Mouse (Mus musculus) liver, postnatal 0 days (tissue): ENCODE results near the gene Wnk2. TPM values are rescaled to one million over a fixed set of nuclear protein-coding genes. Genes with fewer than 3 reads are reported as not detected.

Experiments
- ATAC-seq: fragments of 200-750 bp; cut with Nextera tagmentation; 2 replicates; pipeline ENCODE4 v1.8.0; 2017; ENCODE audit warnings: mild to moderate bottlenecking, moderate library complexity
- DNase-seq: peaks from one replicate; pipeline ENCODE4 v3.0.0-alpha.2; 2016
- H3K27ac ChIP-seq: fragments of 300-500 bp; sonication (generic); 2 replicates; pipeline ENCODE4 v1.5.1; 2014; ENCODE audit warnings: antibody characterized with exemption, moderate library complexity, mild to moderate bottlenecking, low read depth
- H3K27me3 ChIP-seq: fragments of 300-500 bp; sonication (generic); 2 replicates; pipeline ENCODE4 v1.6.1; 2014; ENCODE audit warnings: low read length, control low read depth, mixed read lengths; ENCODE audit not compliant: insufficient read depth
- H3K36me3 ChIP-seq: fragments of 300-500 bp; sonication (generic); replicated peaks from 2 replicates; pipeline ENCODE4 v1.6.1; 2014; ENCODE audit warnings: mild to moderate bottlenecking, control low read depth, low read length, moderate library complexity, mixed read lengths; ENCODE audit not compliant: insufficient read depth
- H3K4me1 ChIP-seq: fragments of 300-500 bp; sonication (generic); 2 replicates; pipeline ENCODE4 v1.6.1; 2014; ENCODE audit warnings: antibody characterized with exemption, mild to moderate bottlenecking, control low read depth; ENCODE audit not compliant: insufficient read depth
- H3K4me2 ChIP-seq: fragments of 300-500 bp; sonication (generic); 2 replicates; pipeline ENCODE4 v1.6.1; 2014; ENCODE audit warnings: low read depth, mild to moderate bottlenecking, low read length, moderate library complexity, mixed read lengths
- H3K4me3 ChIP-seq: fragments of 300-500 bp; sonication (generic); 2 replicates; pipeline ENCODE4 v1.5.1; 2014; ENCODE audit warnings: low read depth, low read length
- H3K9ac ChIP-seq: fragments of 300-500 bp; sonication (generic); replicated peaks from 2 replicates; pipeline ENCODE4 v1.6.1; 2014; ENCODE audit warnings: mild to moderate bottlenecking, moderate library complexity
- H3K9me3 ChIP-seq: fragments of 300-500 bp; sonication (generic); 2 replicates; pipeline ENCODE4 v1.6.1; 2016; ENCODE audit warnings: mild to moderate bottlenecking, control low read depth, low read length, mixed read lengths
- CTCF ChIP-seq: sonication (generic); IDR thresholded peaks from 2 replicates; pipeline ENCODE4 v1.5.1; 2016; ENCODE audit warnings: antibody characterized with exemption, low read depth
- EP300 ChIP-seq: IDR thresholded peaks from 2 replicates; pipeline ENCODE4 v1.6.1; 2016; ENCODE audit warnings: antibody characterized with exemption, low read depth, mild to moderate bottlenecking
- WGBS: fragments of 180-500 bp; shearing (Covaris S2); extraction: QIAGEN DNeasy Blood & Tissue Kit; methylation state at CpG from one replicate; pipeline ENCODE4 v1.1.7; 2014; ENCODE audit not compliant: insufficient replicate concordance; 5-methylcytosine and 5-hydroxymethylcytosine counted together
- polyA plus RNA-seq: library from polyadenylated mRNA; unstranded; fragments of >200 nt; fragmentation: Nextera tagmentation; extraction: Ambion mirVana; gene quantifications from 2 replicates; pipeline ENCODE4 v1.2.1, GENCODE M21; 2015

Gene Wnk2
- polyA plus RNA-seq, 1 experiment from 2014 or later: 0.13 TPM

GRCm38 (mm10) chr13:49181411-49181984 lies 33.7 kb upstream of the Wnk2 start:
- WGBS: 86% methylated on average over 3 of the region's 3 CpGs
- Histone ChIP-seq H3K9ac (no peak overlapping the region), H3K4me1 (peaks cover 13% of the 10 kb centered on the region), H3K9me3 (no peaks in the 10 kb centered on the region), H3K4me3 (no peak overlapping the region), H3K36me3 (no peaks in the 10 kb centered on the region), H3K4me2 (no peak overlapping the region), H3K27ac (no peak overlapping the region), H3K27me3 (no peaks in the 10 kb centered on the region)
- no peak for ATAC-seq
- TF ChIP-seq CTCF (no peak), EP300 (no peak)
- no peak for DNase-seq

- DNase-seq (no peak), ATAC-seq (no peak)
- Histone ChIP-seq H3K9me3 (no peaks in the 10 kb centered on the region), H3K27me3 (no peaks in the 10 kb centered on the region), H3K36me3 (no peaks in the 10 kb centered on the region), H3K27ac (no peak overlapping the region), H3K4me2 (no peak overlapping the region), H3K9ac (no peak overlapping the region), H3K4me1 (peaks cover 9% of the 10 kb centered on the region), H3K4me3 (no peak overlapping the region)
- TF ChIP-seq CTCF: no peak
- TF ChIP-seq EP300: no peak
- 43% methylated on average over 1 of the region's 1 CpGs for WGBS
These were observed 32.9 kb upstream of the Wnk2 start for GRCm38 (mm10) chr13:49180691-49181090.

- H3K27me3 ChIP-seq: no peaks in the 10 kb centered on the region
- H3K27ac ChIP-seq: no peak overlapping the region
- no peaks in the 10 kb centered on the region for H3K36me3 ChIP-seq
- 64% methylated on average over 5 of the region's 5 CpGs for WGBS
- no peak for TF ChIP-seq CTCF
- ATAC-seq (no peak), DNase-seq (no peak)
- H3K9me3 ChIP-seq: no peaks in the 10 kb centered on the region
- H3K4me2 ChIP-seq: no peak overlapping the region
- peaks cover 9% of the 10 kb centered on the region for H3K4me1 ChIP-seq
- H3K9ac ChIP-seq: no peak overlapping the region
- no peak overlapping the region for H3K4me3 ChIP-seq
These were observed 32.5 kb upstream of the Wnk2 start for GRCm38 (mm10) chr13:49180274-49180673.

GRCm38 (mm10) chr13:49178839-49179585 lies 31.2 kb upstream of the Wnk2 start:
- DNase-seq (no peak), ATAC-seq (no peak)
- Histone ChIP-seq H3K9me3 (no peaks in the 10 kb centered on the region), H3K4me3 (no peak overlapping the region), H3K4me2 (no peak overlapping the region), H3K36me3 (no peaks in the 10 kb centered on the region), H3K27me3 (no peaks in the 10 kb centered on the region), H3K27ac (no peak overlapping the region), H3K4me1 (peaks cover 9% of the 10 kb centered on the region), H3K9ac (no peak overlapping the region)
- 67% methylated on average over 19 of the region's 19 CpGs for WGBS
- TF ChIP-seq EP300 (no peak), CTCF (no peak)

GRCm38 (mm10) chr13:49175509-49175908 lies 27.7 kb upstream of the Wnk2 start:
- no peak overlapping the region for H3K9ac ChIP-seq

GRCm38 (mm10) chr13:49172971-49173596 lies 25.3 kb upstream of the Wnk2 start:
- Histone ChIP-seq H3K4me1 (peaks cover 2% of the 10 kb centered on the region; the same call in 1 of the 2 replicates), H3K4me2 (no peak overlapping the region), H3K27me3 (no peaks in the 10 kb centered on the region), H3K9ac (no peak overlapping the region), H3K9me3 (no peaks in the 10 kb centered on the region), H3K36me3 (no peaks in the 10 kb centered on the region), H3K27ac (no peak overlapping the region), H3K4me3 (no peak overlapping the region)
- DNase-seq (peak; percentile 89), ATAC-seq (peak; percentile 73)
- WGBS: 4% methylated on average over 12 of the region's 12 CpGs
- TF ChIP-seq CTCF (peak; percentile 94), EP300 (no peak)

More at GRCm38 (mm10) chr13:49175509-49175908, 27.7 kb upstream of the Wnk2 start:
- no peak overlapping the region for H3K27ac ChIP-seq
- H3K4me1 ChIP-seq: peaks cover 7% of the 10 kb centered on the region
- no peak for DNase-seq
- TF ChIP-seq EP300 (no peak), CTCF (no peak)
- no peak for ATAC-seq
- H3K9me3 ChIP-seq: no peaks in the 10 kb centered on the region
- no peak overlapping the region for H3K4me2 ChIP-seq
- H3K36me3 ChIP-seq: no peaks in the 10 kb centered on the region
- WGBS: 70% methylated on average over 10 of the region's 10 CpGs
- no peaks in the 10 kb centered on the region for H3K27me3 ChIP-seq
- no peak overlapping the region for H3K4me3 ChIP-seq
